Mouse (Mus musculus) small intestine, adult 2 months (tissue): ENCODE data around the gene Tgoln1.

ENCODE experiments used
- CTCF ChIP-seq: fragments of 200-500 bp; IDR thresholded peaks from 2 replicates; pipeline ENCODE4 v1.5.1; 2012; ENCODE audit warnings: low read depth, mild to moderate bottlenecking, control low read depth, inconsistent platforms, low read length, moderate library complexity, mixed read lengths; ENCODE audit not compliant: insufficient replicate concordance, insufficient read length; ENCODE audit errors: extremely low read depth
- POLR2A ChIP-seq: fragments of 200-500 bp; IDR thresholded peaks from 2 replicates; pipeline ENCODE4 v1.6.1; 2012; ENCODE audit warnings: low read depth, mild to moderate bottlenecking, control low read depth, inconsistent platforms, low read length, moderate library complexity

- no peak for TF ChIP-seq CTCF
- no peak for TF ChIP-seq POLR2A
These were observed 27.8 kb upstream of the Tgoln1 start for GRCm38 (mm10) chr6:72644576-72644975.
